In genomic region chr1:39651241-39651548, GRCm38 (mm10) we compare ENCODE assay signal across 8 mouse cellular contexts. TPM values are rescaled to one million over a fixed set of nuclear protein-coding genes. Genes with fewer than 3 reads are reported as not detected.
A peak's percentile ranks its signal among the peaks of the same experiment; 100 is the strongest.
DNase-seq lines count a peak whose midpoint lies in the region; ATAC-seq and TF ChIP-seq lines count a peak whose summit lies in the region.

Creg2 (minus strand) TSS chr1:39651474.

- no peaks in the 10 kb centered on the region for H3K4me1 ChIP-seq in liver, adult 2 months (ENCODE audit: control insufficient read depth, insufficient read depth, low read length)
- peaks cover 5% of the 10 kb centered on the region; the same call in 1 of the 2 replicates for H3K4me1 ChIP-seq in embryonic facial prominence, embryonic 14.5 days (ENCODE audit: control insufficient read depth, insufficient read depth, low read length)
- H3K4me1 ChIP-seq in midbrain, embryonic 12.5 days, result peaks cover 18% of the 10 kb centered on the region

- 40% methylated on average over 9 of the region's 9 CpGs for WGBS in liver, adult 2 months
- WGBS in embryonic facial prominence, embryonic 14.5 days, result 41% methylated on average over 9 of the region's 9 CpGs
- 45% methylated on average over 9 of the region's 9 CpGs for WGBS in midbrain, embryonic 12.5 days

- no peaks in the 10 kb centered on the region for H3K9me3 ChIP-seq in embryonic facial prominence, embryonic 14.5 days (ENCODE audit: control insufficient read depth, low read length)
- H3K9me3 ChIP-seq in midbrain, embryonic 12.5 days, result no peaks in the 10 kb centered on the region

- H3K36me3 ChIP-seq in liver, adult 2 months (ENCODE audit: control insufficient read depth, insufficient read depth, low read length), result no peaks in the 10 kb centered on the region
- no peaks in the 10 kb centered on the region for H3K36me3 ChIP-seq in embryonic facial prominence, embryonic 14.5 days (ENCODE audit: control insufficient read depth, insufficient read depth, low read length)
- H3K36me3 ChIP-seq in midbrain, embryonic 12.5 days, result no peaks in the 10 kb centered on the region

- no peak within 1 kb of the TSS for H3K27ac ChIP-seq in liver, adult 2 months (replicated peaks; ENCODE audit: insufficient read depth, low read depth, low read length)
- no peak within 1 kb of the TSS for H3K27ac ChIP-seq in embryonic facial prominence, embryonic 14.5 days (replicated peaks; ENCODE audit: low read depth, low read length)
- no peak within 1 kb of the TSS; the same call in 1 of the 2 replicates for H3K27ac ChIP-seq in midbrain, embryonic 12.5 days (replicated peaks)

- no peak within 1 kb of the TSS for H3K9ac ChIP-seq in liver, adult 2 months (ENCODE audit: low read depth, low read length)
- H3K9ac ChIP-seq in embryonic facial prominence, embryonic 14.5 days (ENCODE audit: low read depth, low read length), result peak within 1 kb of the TSS; percentile 63
- peak within 1 kb of the TSS; percentile 65 for H3K9ac ChIP-seq in midbrain, embryonic 12.5 days (replicated peaks)

- peaks cover 10% of the 10 kb centered on the region for H3K27me3 ChIP-seq in liver, adult 2 months (ENCODE audit: control insufficient read depth, insufficient read depth, low read length)
- peaks cover 40% of the 10 kb centered on the region for H3K27me3 ChIP-seq in embryonic facial prominence, embryonic 14.5 days (replicated peaks; ENCODE audit: control insufficient read depth, insufficient read depth, low read length)
- H3K27me3 ChIP-seq in midbrain, embryonic 12.5 days, result peaks cover 45% of the 10 kb centered on the region

- DNase-seq in liver, adult 2 months (ENCODE audit: extremely low read depth, low read depth, low spot score), result no peak
- no peak for DNase-seq in liver
- DNase-seq in embryonic facial prominence, embryonic 14.5 days (ENCODE audit: low spot score), result no peak
- DNase-seq in layer of hippocampus, adult 8-10 months (ENCODE audit: low spot score in 2 of 2), result no peak
- no peak for DNase-seq in gastrocnemius, postnatal 4 days (ENCODE audit: low spot score in 2 of 2)
- no peak for DNase-seq in spleen, postnatal 4 days (ENCODE audit: low spot score in 2 of 2)
- DNase-seq in urinary bladder, postnatal 14 days (ENCODE audit: low spot score), result no peak

- H3K4me3 ChIP-seq in liver, adult 2 months (ENCODE audit: insufficient read depth, low read depth, low read length), result peak within 1 kb of the TSS; percentile 25; the same call in 1 of the 2 replicates
- peak within 1 kb of the TSS; percentile 57 for H3K4me3 ChIP-seq in embryonic facial prominence, embryonic 14.5 days (ENCODE audit: low read depth, low read length)
- peak within 1 kb of the TSS; percentile 62 for H3K4me3 ChIP-seq in midbrain, embryonic 12.5 days

- TF ChIP-seq POLR2A in liver, adult 2 months (IDR thresholded peaks at IDR 0.05; ENCODE audit: extremely low read depth, insufficient read depth, low read length), result no peak

- ATAC-seq in embryonic facial prominence, embryonic 14.5 days (ENCODE audit: low read depth), result no peak
- no peak; the same call in 1 of the 2 replicates for ATAC-seq in midbrain, embryonic 12.5 days (ENCODE audit: low FRiP score, low read depth)

- no peaks in the 10 kb centered on the region for H3K79me2 ChIP-seq in liver, adult 2 months (ENCODE audit: control insufficient read depth, insufficient read depth, low read length)

- peak within 1 kb of the TSS; percentile 100 for H3K4me2 ChIP-seq in embryonic facial prominence, embryonic 14.5 days (ENCODE audit: low read depth, low read length)
- peak within 1 kb of the TSS; percentile 99 for H3K4me2 ChIP-seq in midbrain, embryonic 12.5 days (replicated peaks)

- no peak for TF ChIP-seq CTCF in liver, adult 2 months (IDR thresholded peaks at IDR 0.05; ENCODE audit: low read depth, low read length)

RNA-seq across cellular contexts. Expression of gene Creg2, which starts in this region (rescaled TPM):
- total RNA-seq in liver, adult 2 months (2014; rRNA removed), result not detected in 2 replicates
- polyA plus RNA-seq in liver, adult 2 months (2012; rRNA removed), result not detected in 2 replicates
- 0.24 and 0.29 TPM in 2 replicates for polyA plus RNA-seq in embryonic facial prominence, embryonic 14.5 days (2014; fragmentation: Nextera tagmentation; extraction: Ambion mirVana)
- 100 to 1,000 TPM in 2 of 4 experiments, 10 to 100 TPM in 2; 71.1 to 105 (median 89.3) TPM for total RNA-seq in layer of hippocampus, adult 8-10 months (2022)
- 1.9 and 2.1 TPM in 2 replicates for polyA plus RNA-seq in midbrain, embryonic 12.5 days (2016; fragmentation: Nextera tagmentation; extraction: Ambion mirVana)
- total RNA-seq in gastrocnemius, postnatal 4 days (2021), result under 1 TPM in 1 of 2 experiments, not detected in 1; 0.10 TPM

Comparison
In these comparisons a context has a peak if more than half of its experiments do, and no peak if none do; other contexts are left out.
1. RNA of gene Creg2 (total RNA-seq): 71.1 to 105 TPM in layer of hippocampus, adult 8-10 months; 0.10 TPM in gastrocnemius, postnatal 4 days and not detected in liver, adult 2 months; every median in the first group is over 10 times any median in the second.
2. Peak in every context shown above with its lines, with median percentiles within 50 percentile points of each other: H3K4me3 ChIP-seq.